Mouse (Mus musculus) gastrocnemius, adult 18-20 months (tissue): ENCODE measurements around the gene Trio. TPM values are rescaled to one million over a fixed set of nuclear protein-coding genes. Genes with fewer than 3 reads are reported as not detected.

Experiments
- DNase-seq: peaks from one replicate; pipeline ENCODE4 v3.0.0; 2021; ENCODE audit warnings: low spot score
- total RNA-seq, 2 experiments: library from RNA; stranded (reverse); gene quantifications; 2 replicates each; pipeline ENCODE4 v1.2.3; 2021

Gene Trio
- total RNA-seq, 2 experiments from 2014 or later = 21.1 to 33.0 TPM

DNA sequence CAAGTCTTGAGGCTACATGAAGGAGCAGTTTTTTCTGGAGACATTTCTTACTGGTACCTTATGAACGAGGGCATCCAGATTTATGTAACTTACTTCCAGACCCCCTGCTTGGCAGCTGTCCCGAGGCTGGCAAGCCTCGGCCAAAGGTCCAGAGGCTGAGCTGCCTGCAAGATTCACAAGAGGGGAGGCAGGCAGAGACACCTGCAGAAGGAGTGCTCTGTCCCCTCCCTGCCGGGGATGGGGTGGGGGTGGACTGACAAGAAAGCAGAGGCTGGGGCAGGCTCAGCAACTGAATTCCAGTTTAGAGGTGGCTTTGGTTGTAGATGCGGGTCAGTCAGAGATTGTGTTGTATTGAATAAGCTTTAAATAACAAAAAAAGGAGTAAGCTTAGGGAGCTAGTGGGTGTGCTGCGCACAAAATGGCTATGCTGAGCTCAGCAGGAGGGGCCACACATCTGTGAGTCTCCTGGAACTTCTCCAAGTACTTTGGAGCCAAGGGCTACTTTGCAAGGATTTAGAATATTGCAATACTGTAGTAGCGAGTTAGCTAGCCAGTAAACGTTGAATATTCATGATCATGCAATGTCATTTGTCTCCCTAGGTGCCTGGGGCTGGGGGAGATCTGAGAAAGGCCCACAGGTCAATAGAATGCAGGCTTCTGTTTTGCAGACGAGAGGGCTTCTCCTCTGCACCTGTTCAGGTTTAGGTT is 15.7 kb upstream of the Trio start:
- no peak for DNase-seq

DNA sequence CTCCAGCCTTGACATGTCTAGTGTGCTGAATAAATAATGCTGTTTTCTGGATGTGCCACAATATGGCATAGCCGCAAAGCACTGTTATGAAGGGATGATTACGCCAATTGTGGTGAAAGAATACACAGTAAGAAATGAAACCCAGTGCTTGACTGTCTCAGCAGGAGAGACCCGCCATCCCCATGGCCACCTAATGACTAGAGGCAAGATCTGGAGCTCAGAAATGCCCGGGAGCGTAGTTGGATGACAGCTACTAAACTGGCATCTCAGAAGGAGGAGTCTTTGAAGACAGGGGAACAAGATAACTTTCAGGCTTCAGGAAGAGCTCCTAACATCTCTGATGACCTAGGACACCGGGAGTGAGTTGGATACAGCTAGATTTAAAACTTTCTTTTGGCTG is 12.0 kb upstream of the Trio start:
- DNase-seq = no peak

DNA sequence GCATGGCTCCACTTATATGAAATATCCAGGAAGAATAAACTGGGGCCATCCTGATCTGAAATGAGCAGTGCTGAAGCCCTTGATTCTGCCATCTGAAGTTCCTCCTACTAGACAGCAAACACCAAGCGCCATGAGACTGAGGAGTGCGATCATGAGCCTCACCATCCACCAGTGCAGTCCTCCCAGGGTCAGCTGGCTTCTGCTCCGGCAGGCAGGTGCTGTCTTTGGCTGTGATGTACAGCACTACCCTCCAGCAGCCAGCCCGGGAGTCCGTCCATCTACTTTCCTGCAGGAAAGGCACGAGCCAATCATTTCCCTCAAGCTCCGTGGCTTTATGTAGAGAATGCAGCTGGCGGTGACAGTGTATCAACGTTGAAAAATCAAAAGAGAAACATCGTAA is 10.0 kb upstream of the Trio start:
- DNase-seq = no peak

DNA sequence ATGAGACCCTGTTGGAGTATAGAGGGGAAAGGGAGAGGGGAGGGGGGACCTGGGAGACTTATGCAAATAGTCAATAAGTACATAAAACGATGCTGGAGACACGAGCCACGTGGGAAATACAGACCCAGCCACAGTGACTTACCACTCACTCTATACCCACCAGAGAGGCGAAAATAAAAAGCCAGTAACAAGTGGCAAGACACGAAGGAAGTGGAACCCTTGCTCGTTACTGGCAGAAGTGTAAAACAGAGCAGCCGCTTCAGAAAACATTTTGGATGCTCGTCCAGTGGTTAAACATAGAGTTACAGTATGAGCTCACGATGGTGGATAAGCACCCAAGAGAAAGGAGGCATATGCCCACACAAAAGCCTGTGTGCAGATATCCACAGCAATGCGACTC is 9.0 kb upstream of the Trio start:
- no peak for DNase-seq

DNA sequence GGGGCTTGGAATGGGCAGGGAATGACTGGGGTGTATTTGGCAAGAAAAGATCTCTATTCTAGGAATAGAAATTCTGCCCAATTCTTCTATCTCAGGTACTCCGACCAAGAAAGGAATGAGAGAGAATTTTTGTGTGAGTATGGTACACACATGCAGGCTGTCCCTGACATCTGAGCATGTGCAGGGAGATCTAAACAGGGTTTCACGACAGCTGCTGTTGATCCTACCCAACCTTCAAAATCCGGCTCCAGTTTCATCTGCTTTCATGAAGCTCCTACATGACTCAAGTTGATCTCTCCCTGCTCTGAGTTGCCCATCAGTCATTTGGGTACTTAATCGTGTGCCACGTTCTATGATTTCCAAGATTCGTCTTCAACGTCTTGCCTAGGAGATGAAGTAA is 3.7 kb upstream of the Trio start:
- DNase-seq = no peak

DNA sequence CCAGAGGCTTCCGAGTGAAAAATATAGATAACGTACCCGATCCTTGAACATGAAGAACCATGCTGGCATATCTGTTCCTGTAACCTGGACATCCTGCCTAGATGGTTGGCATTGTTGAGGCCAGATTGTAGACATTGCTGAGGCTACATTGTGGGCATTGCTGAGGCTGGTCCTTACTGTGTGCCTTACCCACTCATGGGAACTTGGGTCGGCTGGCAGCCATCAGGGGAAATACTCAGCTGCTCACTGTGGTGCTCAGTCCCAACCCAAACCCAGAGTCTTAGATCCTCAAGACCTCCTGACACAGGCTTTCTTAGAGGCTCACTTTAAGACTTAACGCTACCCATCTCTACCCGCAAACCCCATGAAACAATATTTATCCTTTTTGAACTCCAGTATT is 2.9 kb upstream of the Trio start:
- no peak for DNase-seq

DNA sequence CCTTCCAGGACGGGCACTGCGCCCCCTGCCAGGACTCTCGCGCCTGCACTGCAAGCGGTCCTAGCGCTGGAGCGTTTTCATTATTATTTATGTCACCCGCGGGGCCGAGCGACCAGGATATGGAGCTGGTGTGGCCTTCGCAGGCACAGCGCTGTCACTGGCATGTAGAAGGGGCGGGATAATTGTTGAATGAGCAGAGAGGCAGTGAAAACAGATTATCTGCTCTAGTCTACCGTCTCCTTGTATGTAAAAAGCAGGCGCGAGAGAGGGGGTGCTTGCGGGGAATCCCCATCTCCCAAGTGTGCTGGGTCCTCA is 476 bp upstream of the Trio start:
- DNase-seq = no peak

DNA sequence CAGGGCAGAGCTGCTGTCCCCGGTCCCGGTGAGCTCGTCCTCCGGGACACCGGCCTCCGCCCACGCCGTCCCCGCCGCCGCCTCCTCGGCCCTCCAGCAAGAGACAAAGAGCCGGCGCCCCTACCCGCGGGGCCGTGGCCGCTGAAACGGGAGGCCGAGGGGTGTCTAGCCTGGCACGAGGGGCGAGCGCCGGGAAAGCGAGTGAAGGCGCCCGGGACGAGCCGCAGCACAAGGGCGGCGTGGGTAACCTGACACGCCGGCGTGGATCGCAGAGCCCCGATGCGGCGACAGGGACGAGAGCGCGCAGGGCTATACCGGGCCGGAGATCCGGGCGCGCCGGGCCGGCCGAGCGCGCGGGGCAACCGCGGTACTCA is 696 bp downstream of the Trio start:
- DNase-seq = peak; percentile 41

DNA sequence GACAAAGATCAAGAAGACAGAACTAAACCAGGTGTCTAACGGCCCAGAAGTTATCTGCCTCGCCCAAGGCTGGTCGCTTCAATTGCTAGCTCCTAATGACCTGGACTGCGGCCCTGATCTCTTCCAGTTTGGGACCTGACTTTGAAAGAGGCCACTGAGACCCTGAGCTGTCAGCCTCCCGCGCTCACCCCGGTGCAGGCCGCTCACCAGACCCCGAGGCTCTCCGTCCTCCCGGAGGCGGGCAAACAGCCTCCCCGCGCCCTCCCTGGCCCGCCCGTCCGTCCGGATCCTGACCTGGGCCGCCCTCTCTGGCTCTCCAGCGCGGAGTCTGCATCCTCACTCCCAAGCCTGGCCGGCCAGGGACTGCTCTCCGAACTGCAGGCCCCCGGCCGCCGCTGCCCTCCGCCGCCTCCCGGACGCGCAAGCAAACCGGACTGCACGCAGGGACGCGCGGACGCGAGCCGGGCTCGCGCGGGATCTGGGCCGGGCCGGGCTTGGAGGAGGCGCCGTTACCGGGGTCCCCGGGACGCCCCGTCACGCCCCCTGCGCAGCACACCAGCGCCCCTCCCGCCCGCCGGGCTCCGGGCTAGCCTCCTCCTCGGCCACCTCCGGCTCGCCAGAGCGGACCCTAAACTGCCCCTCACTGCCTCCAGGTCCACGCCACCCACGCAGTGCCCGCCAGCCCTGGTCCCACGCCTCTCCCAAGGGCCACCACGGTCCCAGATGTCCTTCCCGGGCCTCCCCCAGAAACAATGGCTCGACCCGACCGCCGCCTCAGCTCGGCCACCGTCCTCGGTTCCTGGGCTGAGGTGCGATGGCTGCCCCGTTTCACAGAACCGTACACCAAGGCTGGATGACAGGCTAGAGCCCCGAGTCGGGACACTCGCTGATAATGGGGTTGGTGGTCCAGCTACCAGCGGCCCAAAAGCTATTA is 1.4 kb downstream of the Trio start:
- peak; percentile 66 for DNase-seq

DNA sequence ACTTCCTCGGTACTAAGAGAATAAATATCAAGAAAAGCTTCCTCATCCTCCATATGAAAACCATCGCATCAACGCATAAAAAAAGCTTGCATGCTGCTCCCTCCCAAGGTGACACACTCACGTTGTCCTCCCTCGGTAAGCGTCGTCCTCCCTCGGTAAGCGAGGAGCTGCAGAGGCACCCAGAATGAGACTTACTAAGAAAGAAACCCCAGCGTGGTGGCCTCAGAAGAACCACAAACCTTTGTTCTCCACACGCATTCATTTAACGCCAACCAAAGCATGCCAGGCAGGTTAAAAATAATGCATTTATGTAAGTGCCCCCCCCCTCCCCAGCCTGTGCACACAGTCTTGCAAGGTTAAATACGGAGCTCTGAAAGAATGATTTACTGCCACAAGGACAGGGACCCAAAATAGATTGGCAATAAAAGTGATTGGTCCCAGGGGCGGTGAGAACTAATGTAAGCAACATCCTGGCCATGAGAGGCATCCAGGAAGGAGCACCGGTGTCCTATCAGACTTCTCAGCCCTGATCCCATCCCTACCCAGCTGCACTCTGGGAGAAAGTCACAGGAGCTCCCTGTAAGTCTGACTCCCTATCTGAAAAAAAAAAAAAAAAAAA is 3.9 kb downstream of the Trio start:
- DNase-seq = peak; percentile 40

DNA sequence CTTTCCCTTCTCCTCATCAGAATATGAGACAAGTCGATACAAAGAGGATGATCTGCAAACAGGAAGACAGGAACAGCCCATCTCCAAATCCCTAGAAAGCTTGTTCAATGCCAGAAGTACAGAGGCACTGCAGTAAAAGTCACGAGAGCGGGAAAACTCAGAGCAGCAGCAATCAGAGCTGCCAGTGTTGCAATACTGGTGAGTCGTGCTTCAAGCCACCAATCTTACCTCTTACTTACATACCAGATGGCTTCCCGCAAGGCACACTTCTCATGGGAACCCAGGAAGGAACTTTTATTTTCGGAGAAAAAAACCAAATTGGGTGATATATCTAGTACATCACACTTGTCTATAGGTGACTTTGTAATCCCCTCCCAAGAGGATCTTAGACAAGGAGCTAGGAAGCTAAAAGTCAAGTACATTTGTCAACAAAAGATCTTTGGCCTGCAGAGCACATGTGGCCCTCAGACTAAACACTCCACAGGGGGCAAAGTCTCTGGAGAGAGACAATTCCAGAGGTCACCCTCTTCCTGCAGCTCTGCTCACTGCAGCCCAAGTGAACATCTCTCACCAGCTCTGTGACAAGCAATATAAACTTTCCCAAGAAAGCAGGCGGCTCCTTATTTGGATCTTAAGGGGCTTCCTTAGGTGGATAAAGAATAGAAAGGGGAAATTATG is 6.1 kb downstream of the Trio start:
- no peak for DNase-seq

DNA sequence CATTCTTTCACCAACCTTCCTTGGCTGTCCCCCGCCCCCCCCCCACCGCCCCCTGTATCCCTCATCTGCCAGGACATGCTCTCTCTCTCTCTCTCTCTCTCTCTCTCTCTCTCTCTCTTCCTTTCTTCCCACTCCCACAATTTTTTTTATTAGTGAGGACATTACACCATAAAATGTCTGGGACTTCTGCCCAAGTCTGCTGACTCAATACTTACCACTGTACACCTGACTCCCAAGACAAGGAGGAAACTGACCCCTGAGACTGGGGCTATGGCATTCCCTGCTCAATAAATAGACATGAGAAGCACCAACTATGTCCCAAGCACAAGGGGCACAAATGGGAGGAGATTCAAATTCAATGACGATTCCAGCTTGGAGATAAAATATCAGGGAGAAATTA is 18.1 kb downstream of the Trio start:
- DNase-seq = no peak

DNA sequence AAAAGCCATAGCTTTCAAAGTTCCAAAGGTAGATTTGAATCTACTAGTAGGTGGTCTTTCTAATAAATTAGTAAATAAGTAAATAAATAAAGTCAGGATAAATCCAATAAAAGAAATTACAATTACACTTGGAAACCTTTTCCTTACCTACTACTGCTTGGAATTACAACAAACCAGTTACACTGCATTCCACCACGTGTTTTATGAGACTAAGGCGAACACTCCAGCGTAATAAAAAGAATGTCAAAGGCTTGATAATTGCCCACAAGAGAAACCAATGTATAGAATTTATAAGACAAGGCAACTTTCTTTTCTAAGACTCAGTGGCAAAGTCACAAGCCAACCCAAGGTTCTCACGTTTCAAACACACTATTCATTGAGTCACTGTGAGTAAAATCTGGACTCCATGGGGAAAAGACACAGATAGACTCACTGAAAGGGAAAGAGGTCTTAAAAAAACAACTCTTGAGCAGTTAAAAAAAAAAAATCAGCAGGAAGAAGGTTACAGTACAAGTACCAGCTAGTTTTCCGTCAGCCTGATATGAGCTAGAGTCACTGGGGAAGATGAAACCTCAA is 21.4 kb downstream of the Trio start:
- DNase-seq = no peak

DNA sequence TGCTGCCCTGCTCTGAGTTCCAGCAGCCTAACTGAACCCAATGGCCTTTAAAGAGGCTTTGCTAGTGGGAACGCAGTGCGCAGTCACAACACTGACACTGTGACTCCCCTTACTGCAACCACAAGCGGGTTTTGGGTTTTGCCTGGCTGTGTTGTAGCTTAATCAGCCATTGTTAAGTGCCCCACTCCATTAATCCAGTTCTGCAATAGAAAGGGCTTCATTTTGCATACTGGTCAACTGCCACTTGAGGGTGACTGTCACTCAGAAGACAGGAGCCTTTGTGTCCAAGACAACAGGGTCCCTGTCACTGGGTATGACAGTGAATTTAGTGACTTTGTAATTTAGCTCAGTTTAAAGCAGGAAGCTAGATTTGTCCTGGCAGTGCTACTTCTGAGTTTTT is 23.1 kb downstream of the Trio start:
- no peak for DNase-seq

DNA sequence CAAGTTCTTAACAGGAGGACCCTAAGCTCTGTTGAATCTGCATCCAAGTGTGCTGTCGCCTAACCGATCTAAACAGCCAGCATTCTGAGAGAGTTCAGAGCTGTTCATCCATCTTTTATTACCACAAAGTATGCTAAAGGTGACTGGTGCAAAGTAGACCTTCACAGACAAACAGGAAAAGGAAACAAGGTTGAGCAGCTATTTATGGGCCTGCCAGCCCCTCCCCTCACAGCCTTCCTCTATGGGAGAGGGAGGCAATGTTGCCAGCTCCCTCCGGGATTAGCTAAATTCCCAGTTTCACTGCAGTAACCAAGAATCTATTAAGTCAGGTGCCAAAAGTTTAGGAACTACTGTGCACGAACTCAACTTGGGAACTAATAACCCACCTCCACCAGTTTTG is 24.3 kb downstream of the Trio start:
- no peak for DNase-seq

DNA sequence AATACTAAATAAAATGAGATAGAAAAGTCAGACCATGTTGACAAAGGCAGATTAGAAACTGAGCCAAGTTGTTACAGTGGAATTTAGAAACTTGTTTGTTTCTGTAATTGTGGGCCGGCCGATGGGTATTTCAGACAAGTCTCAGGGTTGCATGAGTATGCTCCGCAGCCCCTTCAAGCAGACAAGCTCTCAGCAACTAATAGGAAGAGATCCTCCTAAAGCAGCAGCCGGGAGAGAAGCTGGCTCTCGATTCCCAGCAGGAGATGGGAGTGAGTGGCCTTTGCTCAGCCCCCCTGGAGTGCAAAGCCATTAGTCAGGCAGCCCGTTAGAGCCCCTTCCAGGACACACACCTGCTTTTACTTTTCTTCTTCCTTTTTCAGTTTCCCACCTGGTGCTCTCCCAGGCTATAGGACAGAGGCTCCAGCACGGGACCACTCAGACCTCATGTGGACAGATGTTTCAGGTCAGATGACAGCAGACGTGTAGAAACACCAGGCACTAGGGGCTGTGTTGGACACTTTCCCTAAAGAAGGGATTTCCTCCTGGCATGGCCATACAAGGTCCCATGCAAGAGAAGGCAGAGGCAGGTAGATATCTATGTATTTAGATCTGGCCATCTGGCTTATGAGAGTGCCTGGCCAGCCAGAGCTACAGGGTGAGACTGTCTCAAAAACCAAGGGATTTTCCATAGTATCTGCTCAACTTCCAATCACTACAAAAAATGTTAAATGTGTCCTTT is 26.9 kb downstream of the Trio start:
- DNase-seq = no peak

DNA sequence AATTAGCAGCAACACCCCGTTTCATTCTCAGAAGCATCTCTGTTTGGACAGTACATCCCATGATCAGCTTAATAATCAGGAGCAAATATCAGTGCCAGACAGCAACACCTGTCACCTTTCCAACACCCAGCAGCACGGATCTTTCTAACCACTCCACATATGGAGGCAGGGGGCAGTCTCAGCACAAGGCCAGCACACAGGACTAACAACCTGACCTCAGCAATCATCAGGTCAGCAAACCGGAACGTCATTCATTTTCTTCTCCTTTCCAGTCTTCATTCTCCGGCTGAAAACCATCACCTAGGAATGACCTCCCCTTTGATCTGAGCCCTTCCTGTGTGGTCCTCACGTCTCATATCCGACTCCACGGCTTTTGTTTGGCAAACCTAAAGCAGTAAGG is 27.7 kb downstream of the Trio start:
- DNase-seq = no peak

DNA sequence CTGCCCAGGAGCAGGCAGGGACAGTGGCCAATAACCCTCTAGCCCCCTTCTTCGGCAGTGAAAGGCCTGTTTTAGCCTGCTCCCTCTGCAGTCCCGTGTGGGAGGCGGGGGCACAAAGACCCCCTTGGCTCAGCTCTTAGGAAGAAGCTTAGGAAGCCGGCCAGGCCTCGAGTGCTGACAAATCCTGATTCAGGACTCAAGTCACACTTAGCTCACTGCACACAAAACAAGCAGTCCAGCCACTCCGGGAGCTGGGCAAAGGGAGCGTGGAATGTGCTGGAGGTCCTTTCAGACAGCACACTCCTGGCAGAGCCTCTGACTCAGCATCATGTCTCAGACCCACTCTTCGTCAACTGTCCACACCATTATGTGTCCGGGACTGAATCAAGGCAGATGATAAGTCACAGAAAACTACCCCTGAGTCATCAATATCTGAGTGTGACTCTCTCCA is 28.2 kb downstream of the Trio start:
- no peak for DNase-seq

DNA sequence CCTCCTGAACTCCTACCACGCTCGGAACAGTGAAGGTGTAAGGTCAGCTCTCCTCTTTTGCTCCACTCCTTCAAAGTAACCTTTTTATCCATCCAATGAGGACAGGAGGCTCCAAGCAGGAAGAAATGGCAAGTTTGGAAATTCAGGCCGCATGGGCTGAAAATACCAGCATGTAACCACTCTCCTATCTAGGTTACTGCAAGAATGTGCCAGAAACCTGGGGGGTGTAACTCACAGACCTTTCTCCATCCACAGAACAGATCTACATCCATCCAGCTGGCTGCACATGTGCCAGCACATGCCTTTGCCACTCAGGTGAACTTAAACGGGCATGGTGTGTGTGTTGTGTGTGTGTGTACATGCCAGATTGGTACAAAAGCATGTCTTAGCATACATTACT is 28.9 kb downstream of the Trio start:
- DNase-seq = no peak

DNA sequence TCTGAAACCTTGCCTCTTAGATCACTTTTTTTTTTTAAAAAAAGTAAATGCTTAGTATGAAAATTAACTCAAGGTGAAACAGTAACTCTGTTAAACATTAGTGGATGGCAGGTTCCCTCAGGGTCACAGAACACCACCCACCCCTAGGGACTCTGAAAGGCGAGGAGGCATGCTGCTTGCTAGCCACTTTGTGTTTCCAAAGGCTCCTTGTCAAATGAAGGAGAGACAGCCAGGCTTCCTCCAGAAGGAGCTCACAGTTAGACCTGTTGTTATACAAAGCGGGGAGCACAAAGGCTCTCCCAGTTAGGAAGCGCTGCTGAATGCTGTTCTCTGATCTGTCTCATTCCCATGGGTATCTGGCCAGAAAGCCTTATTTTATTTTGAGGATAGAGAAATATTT is 30.2 kb downstream of the Trio start:
- DNase-seq = no peak

DNA sequence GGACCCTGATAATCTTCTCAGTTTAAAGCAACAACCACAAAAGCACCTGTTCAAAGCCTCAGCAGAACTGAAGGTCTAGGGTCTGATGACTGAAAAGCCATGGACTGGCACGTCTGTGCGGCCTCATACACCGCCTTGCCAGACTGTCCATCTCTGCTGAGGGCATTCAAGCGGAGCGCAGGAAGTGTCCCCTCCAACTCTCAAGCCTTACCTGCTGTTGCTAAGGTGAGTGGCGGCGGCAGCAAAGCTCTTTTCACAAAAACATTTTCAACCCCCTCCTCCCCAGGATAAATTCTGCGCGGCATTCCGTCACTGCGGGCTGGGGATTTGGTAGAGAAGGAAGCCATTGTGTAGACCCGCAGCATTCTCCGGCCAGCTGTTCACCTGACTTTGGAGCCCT is 30.8 kb downstream of the Trio start:
- DNase-seq = no peak
